Mouse (Mus musculus): ENCODE results near the gene Tars2.

DNA sequence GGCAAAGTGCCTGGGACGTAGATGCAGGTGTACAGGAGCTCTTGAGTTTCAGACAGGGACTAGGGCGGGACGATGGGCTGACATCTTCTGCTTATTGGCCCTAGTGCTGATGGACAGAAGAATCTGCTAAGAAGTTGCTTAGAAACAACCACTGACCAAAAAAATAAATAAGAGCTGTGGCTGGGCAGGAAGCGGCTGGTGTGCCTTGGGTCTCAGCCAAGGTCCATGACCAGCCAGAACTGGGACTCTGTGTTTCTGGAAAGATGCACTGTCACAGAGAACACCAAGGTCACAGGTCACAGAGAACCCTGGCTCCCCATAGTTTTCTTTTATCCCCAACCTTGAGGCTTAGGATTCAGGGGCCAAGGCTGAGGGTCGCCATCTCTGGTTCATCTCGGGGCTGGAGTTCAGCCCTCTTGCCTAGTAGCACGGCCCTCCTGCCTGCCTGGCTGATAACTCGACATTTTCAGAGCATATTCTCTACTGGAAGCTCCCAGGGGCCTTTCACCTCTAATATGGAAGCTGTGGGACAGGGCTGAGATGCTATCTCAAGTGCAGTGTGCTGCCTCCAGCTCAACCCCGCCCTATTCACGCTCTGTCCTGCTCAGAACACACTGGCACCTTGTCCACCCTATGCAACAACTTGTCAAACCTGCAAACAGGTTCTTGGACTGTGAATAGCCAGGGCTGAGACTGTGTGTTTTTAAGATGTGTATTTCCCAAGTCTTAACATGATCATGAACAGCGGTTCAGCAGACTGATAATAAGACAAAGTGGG, 27.1 kb downstream of the Tars2 start:
- TF ChIP-seq POLR2A (IDR thresholded peaks at IDR 0.05; ENCODE audit: low read depth, low read length), result no peak
- TF ChIP-seq CTCF (IDR thresholded peaks at IDR 0.05; ENCODE audit: extremely low read depth, insufficient read length, insufficient replicate concordance, low read depth, low read length), result no peak
